Mouse (Mus musculus) stomach, embryonic 14.5 days (tissue): ENCODE results near the gene Fgr. TPM values are rescaled to one million over a fixed set of nuclear protein-coding genes. Genes with fewer than 3 reads are reported as not detected.
"Not testable (repeated sequence)": the region's sequence is repeated elsewhere in the genome, so short reads cannot be mapped to it uniquely, and the experiment has no call there.

Experiments
- ATAC-seq: fragments of 200-750 bp; cut with Nextera tagmentation; 2 replicates; pipeline ENCODE4 v1.8.0; 2017; ENCODE audit warnings: low read depth, moderate TSS enrichment; ENCODE audit not compliant: insufficient number of reproducible peaks, insufficient read depth, low FRiP score
- H3K27ac ChIP-seq: fragments of 300-500 bp; sonication (generic); 2 replicates; pipeline ENCODE4 v1.5.1; 2014; ENCODE audit warnings: mild to moderate bottlenecking, low read length, moderate library complexity, mixed read lengths
- H3K27me3 ChIP-seq: fragments of 300-500 bp; sonication (generic); 2 replicates; pipeline ENCODE4 v1.6.1; 2014; ENCODE audit warnings: low read length, control low read depth, mixed read lengths; ENCODE audit not compliant: control insufficient read depth, insufficient read depth
- H3K36me3 ChIP-seq: fragments of 300-500 bp; sonication (generic); 2 replicates; pipeline ENCODE4 v1.6.1; 2014; ENCODE audit warnings: mild to moderate bottlenecking, control low read depth, low read length, moderate library complexity, mixed read lengths; ENCODE audit not compliant: control insufficient read depth, insufficient read depth
- H3K4me1 ChIP-seq: fragments of 300-500 bp; sonication (generic); 2 replicates; pipeline ENCODE4 v1.6.1; 2014; ENCODE audit warnings: low read length, control low read depth, mixed read lengths; ENCODE audit not compliant: control insufficient read depth, insufficient read depth
- H3K4me2 ChIP-seq: fragments of 300-500 bp; sonication (generic); replicated peaks from 2 replicates; pipeline ENCODE4 v1.6.1; 2014; ENCODE audit warnings: low read depth, low read length, control low read depth
- H3K4me3 ChIP-seq: fragments of 300-500 bp; sonication (generic); 2 replicates; pipeline ENCODE4 v1.5.1; 2014; ENCODE audit warnings: low read depth, low read length, control low read depth
- H3K9ac ChIP-seq: fragments of 300-500 bp; sonication (generic); replicated peaks from 2 replicates; pipeline ENCODE4 v1.6.1; 2014; ENCODE audit warnings: low read depth, mild to moderate bottlenecking, control low read depth, low read length, moderate library complexity, mixed read lengths
- H3K9me3 ChIP-seq: fragments of 300-500 bp; sonication (generic); 2 replicates; pipeline ENCODE4 v1.6.1; 2016; ENCODE audit warnings: low read depth, low read length, control low read depth; ENCODE audit not compliant: control insufficient read depth
- WGBS: fragments of 180-500 bp; shearing (Covaris S2); extraction: QIAGEN DNeasy Blood & Tissue Kit; methylation state at CpG from one replicate; pipeline ENCODE4 v1.1.7; 2014; 5-methylcytosine and 5-hydroxymethylcytosine counted together
- polyA plus RNA-seq: library from polyadenylated mRNA; unstranded; fragments of >200 nt; fragmentation: Nextera tagmentation; extraction: Ambion mirVana; gene quantifications from 2 replicates; pipeline ENCODE4 v1.2.1, GENCODE M21; 2014

The Fgr gene
- polyA plus RNA-seq, 1 experiment from 2014 or later: 0.19 TPM

DNA sequence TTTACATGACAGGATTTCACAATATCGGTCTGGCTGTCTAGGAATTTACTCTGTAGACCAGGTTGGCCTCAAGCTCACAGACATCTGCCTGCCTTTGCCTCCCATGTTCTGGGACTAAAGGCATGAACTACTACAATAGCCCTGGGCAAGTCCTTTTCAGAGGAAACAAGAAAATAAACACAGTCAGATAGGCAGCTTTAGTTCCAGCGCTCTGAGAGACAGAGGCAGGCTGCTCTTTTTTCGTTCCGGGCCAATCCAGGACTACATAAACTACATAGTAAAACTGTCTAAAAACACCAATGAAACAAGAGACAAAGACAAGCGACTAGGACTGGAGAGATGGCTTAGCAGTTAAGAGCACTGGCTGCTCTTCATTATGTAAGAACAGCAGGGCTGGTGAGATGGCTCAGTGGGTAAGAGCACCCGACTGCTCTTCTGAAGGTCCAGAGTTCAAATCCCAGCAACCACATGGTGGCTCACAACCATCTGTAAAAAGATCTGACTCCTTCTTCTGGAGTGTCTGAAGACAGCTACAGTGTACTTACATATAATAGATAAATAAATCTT, 32.1 kb downstream of the Fgr start:
- H3K9me3 ChIP-seq, H3K4me1 ChIP-seq, ATAC-seq, H3K4me2 ChIP-seq, H3K9ac ChIP-seq, H3K27ac ChIP-seq, H3K36me3 ChIP-seq, H3K4me3 ChIP-seq, H3K27me3 ChIP-seq: not testable (repeated sequence)
- 53% methylated on average over 6 of the region's 6 CpGs for WGBS

DNA sequence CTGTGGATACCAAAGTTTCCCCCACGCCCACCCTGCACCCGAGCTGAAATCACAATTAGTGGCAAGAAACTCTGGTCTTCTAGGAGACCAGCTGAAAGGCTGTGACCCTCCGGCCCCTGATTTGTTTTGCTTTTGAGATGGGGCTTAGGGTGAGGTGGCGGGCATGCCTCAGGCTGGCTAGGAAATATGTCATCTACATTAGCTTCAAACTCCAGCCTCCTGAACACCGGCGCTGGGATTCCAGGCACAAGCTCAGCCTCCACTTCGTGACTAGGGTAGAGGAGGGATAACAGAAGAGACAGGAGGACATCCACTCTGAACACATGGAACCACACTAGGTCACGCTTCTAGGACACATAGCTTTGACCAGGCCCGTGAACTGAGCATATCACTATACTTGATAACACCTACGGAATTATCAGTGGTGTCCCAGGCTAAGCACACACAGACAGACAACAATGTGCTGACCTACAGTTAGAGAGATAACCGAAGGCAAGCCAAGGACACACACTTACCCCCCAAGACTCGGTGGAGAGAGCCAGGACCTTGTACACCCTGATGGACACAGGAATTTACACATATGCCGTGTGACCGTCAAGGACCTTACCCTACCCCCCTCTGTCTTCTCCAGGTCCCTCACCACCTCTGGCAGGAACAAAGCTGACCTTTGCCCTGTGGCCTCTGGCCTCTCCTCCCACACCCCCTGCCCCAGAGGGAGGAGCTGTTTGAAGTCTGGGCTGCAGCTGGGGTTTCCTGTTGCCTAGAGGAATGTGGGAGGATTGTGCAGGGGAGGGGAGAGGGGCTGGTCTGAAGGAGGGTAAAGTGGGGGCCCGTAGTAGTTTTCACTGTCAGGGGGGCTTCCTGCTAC, 33.9 kb downstream of the Fgr start:
- no peak for ATAC-seq
- Histone ChIP-seq H3K27ac (no peak overlapping the region), H3K4me2 (no peak overlapping the region), H3K9ac (no peak overlapping the region), H3K4me3 (no peak overlapping the region), H3K36me3 (no peaks in the 10 kb centered on the region), H3K4me1 (peaks cover 5% of the 10 kb centered on the region; the same call in 1 of the 2 replicates), H3K9me3 (no peaks in the 10 kb centered on the region), H3K27me3 (no peaks in the 10 kb centered on the region)
- 25% methylated on average over 15 of the region's 15 CpGs for WGBS

DNA sequence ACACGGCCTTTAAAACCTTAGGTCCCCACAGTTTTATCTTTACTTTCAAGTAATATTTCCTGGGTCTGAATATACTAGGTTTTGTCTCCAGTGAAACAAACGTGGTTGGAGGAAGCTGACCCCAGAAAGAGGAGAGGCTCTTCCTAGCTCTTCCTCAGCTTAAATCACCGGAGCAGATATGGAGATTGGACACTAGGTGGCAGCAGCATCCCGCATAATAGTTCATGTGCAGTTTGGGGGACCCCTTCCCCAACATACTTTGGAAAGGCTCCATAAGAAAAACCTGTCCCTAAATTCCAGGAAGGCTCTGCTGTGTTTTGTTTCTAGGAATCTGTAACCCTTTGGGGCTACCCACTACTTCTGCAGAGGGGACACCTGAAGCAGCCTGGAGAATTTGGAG, 35.2 kb downstream of the Fgr start:
- WGBS: 2% methylated on average over 4 of the region's 4 CpGs
- no peak for ATAC-seq
- Histone ChIP-seq H3K4me1 (peaks cover 17% of the 10 kb centered on the region), H3K9me3 (no peaks in the 10 kb centered on the region), H3K4me2 (no peak overlapping the region), H3K27ac (no peak overlapping the region), H3K27me3 (no peaks in the 10 kb centered on the region), H3K4me3 (no peak overlapping the region), H3K36me3 (no peaks in the 10 kb centered on the region), H3K9ac (no peak overlapping the region)

DNA sequence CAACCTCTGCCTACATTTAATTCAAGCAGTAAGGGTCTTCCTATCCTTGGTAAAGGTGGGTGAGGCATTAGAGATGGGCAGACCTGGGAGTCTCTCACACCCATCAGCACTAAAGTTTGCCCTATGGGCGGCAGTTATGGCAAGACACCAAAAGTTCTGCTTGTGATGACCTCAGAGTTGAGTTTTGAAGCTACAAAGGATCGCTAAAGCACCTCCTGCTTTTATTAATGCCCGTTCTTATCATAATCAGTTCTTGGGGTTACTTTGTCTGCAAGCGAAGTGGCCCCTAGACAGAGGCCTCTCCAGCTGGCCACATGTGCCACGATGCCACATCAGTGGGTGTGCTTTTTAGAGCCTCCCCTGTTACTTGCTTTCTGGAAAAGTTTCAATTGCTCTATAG, 35.8 kb downstream of the Fgr start:
- Histone ChIP-seq H3K4me2 (no peak overlapping the region), H3K36me3 (no peaks in the 10 kb centered on the region), H3K4me1 (peaks cover 22% of the 10 kb centered on the region), H3K9ac (no peak overlapping the region), H3K27me3 (no peaks in the 10 kb centered on the region), H3K9me3 (no peaks in the 10 kb centered on the region), H3K4me3 (no peak overlapping the region), H3K27ac (no peak overlapping the region)
- no peak for ATAC-seq
- 71% methylated on average over 5 of the region's 5 CpGs for WGBS

DNA sequence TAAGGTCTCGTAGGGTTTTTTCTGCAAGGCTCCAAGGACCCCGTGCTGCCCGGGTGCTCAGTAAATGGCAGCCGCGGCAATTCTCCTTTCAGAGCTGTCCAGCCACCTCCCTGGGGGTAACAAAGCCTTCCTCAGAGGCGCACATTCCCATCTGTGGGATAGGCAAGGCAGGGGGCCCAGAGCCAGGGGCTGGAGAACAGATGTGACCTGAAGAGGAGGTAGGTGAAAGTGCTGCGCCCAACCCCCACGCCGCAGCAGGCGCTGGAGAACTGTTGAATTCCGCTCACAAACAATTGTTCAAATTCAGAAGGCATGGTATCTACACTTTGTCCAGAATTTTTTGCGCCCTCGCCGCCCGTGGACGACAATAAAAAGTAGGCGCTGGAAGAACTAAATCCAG, 36.7 kb downstream of the Fgr start:
- Histone ChIP-seq H3K36me3 (no peaks in the 10 kb centered on the region), H3K4me3 (peak overlapping the region; percentile 96), H3K9ac (no peak overlapping the region), H3K9me3 (no peaks in the 10 kb centered on the region), H3K27me3 (no peaks in the 10 kb centered on the region), H3K27ac (no peak overlapping the region), H3K4me2 (peak overlapping the region; percentile 90), H3K4me1 (peaks cover 32% of the 10 kb centered on the region)
- 2% methylated on average over 17 of the region's 17 CpGs for WGBS
- ATAC-seq: no peak

DNA sequence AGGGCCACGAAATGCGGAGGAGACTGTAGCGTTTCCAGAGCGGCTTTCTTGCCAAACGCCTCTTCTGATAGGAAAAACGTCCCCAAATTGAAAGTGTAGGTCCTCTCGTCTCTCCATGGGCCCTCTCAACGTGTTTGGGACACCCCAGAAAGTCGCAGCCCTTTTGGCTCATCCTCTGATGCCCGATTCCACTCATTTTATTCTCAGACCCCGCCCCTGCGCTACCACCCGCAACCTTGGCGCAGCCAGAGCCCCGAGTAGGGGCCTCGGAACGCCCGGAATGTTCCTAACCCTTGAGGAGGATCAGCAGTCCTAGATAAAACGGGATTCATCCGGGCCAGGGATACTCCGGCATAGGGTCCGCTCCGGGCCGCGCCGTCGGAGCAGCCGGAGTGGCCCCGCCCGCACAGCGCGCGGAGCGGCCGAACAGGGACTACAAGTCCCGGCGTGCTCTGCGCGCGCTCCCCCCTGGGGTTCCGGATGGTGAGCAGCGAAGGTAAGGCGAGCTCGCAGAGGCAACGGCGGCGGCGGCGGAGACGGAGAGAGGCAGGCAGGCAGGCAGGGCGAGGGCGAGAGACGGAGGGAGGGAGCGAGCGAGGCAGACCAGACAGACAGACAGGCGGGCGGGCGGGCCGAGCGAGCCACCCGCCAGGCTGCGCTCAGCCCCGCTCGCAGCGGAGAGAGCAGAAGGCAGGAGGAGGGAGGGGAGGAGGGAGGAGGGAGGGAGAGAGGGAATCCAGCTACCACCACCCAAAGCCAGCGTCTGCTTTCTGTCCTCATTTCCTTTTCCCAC, 37.3 kb downstream of the Fgr start, which contains the start of gene Ahdc1:
TSS of gene Ahdc1 (plus strand) at position 233 of the 793 bp plus-strand sequence.
- Histone ChIP-seq H3K36me3 (no peaks in the 10 kb centered on the region), H3K4me2 (peak within 1 kb of the TSS; percentile 90), H3K9ac (peak within 1 kb of the TSS; percentile 99), H3K27me3 (no peaks in the 10 kb centered on the region), H3K4me1 (peaks cover 38% of the 10 kb centered on the region), H3K27ac (peak within 1 kb of the TSS; percentile 94), H3K4me3 (peak within 1 kb of the TSS; percentile 96), H3K9me3 (no peaks in the 10 kb centered on the region)
- under 1% methylated on average over 66 of the region's 66 CpGs for WGBS
- peak; percentile 85 for ATAC-seq

DNA sequence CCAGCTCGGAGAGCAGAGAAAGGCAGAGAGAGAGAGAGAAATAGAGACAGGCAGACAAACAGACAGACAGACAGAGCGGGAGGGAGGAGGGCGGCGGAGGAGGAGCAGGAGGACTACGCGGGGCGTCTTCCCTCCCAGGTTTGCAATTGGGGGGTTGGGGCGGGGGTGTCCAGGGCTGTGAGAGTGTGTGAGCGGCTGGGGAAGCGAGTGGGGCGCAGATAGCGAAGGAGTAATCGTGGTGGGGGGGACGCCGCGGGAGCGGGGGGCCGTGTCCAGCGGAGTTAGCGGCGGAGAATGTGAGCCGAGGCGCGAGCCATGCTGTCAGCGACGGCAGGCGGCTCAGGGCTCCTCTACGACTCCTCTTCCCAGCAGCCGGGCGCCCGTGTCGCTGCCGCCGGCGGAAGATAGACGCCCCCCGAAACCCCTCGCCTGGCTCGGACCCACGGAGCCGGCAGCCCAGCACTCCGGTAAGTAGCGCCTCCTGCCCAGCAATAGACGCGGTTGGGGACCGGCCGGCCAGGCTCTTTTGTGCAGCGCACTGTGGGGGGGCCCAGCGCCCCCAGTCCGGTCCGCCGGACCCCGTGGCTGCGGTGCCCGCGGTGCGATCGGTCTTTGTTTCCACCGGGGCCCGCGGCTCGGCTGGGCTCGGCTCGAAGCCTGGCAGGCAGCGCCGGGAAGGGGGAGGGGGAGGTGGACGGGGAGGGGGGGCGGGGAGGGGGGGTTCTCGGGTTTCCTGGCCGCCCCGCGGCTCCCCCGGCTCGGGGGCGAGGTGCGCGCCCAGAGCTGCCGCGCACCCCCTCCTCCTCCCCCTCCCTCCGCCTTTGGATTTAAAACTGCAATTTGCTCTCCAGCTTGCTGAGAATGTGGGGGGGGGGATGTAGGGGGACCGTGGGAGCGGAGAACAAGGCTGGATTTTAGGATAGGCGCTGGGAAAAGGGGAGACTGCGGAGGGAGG, 38.2 kb downstream of the Fgr start:
- H3K4me2 ChIP-seq: peak overlapping the region; percentile 90
- no peaks in the 10 kb centered on the region for H3K9me3 ChIP-seq
- peak overlapping the region; percentile 96 for H3K4me3 ChIP-seq
- peak overlapping the region; percentile 94 for H3K27ac ChIP-seq
- H3K27me3 ChIP-seq: no peaks in the 10 kb centered on the region
- ATAC-seq: peak; percentile 11; the same call in 1 of the 2 replicates
- no peaks in the 10 kb centered on the region; the same call in 1 of the 2 replicates for H3K36me3 ChIP-seq
- H3K4me1 ChIP-seq: peaks cover 47% of the 10 kb centered on the region
- WGBS: under 1% methylated on average over 47 of the region's 84 CpGs
- peak overlapping the region; percentile 99 for H3K9ac ChIP-seq
